Mouse (Mus musculus) liver, embryonic 16.5 days (tissue): ENCODE measurements around the gene Tarsl2. TPM values are rescaled to one million over a fixed set of nuclear protein-coding genes. Genes with fewer than 3 reads are reported as not detected.

ENCODE experiments used
- ATAC-seq: fragments of 200-750 bp; cut with Nextera tagmentation; 2 replicates; pipeline ENCODE4 v1.8.0; 2017; ENCODE audit warnings: low read depth, mild to moderate bottlenecking, moderate number of reproducible peaks, moderate library complexity
- H3K27ac ChIP-seq: fragments of 300-500 bp; sonication (generic); 2 replicates; pipeline ENCODE4 v1.5.1; 2014; ENCODE audit warnings: mild to moderate bottlenecking, low read length
- H3K27me3 ChIP-seq: fragments of 300-500 bp; sonication (generic); 2 replicates; pipeline ENCODE4 v1.6.1; 2014; ENCODE audit warnings: low read depth, low read length, mixed read lengths; ENCODE audit not compliant: control insufficient read depth, insufficient read depth
- H3K36me3 ChIP-seq: fragments of 300-500 bp; sonication (generic); 2 replicates; pipeline ENCODE4 v1.6.1; 2014; ENCODE audit warnings: mild to moderate bottlenecking; ENCODE audit not compliant: control insufficient read depth, insufficient read depth
- H3K4me1 ChIP-seq: fragments of 300-500 bp; sonication (generic); 2 replicates; pipeline ENCODE4 v1.6.1; 2014; ENCODE audit warnings: low read depth, low read length, mixed read lengths; ENCODE audit not compliant: control insufficient read depth
- H3K4me2 ChIP-seq: fragments of 300-500 bp; sonication (generic); 2 replicates; pipeline ENCODE4 v1.6.1; 2014; ENCODE audit warnings: low read depth, low read length, mixed read lengths
- H3K4me3 ChIP-seq: fragments of 300-500 bp; sonication (generic); 2 replicates; pipeline ENCODE4 v1.5.1; 2014; ENCODE audit warnings: low read depth, mild to moderate bottlenecking, low read length
- H3K9ac ChIP-seq: fragments of 300-500 bp; sonication (generic); 2 replicates; pipeline ENCODE4 v1.6.1; 2014; ENCODE audit warnings: low read depth, low read length
- H3K9me3 ChIP-seq: fragments of 300-500 bp; sonication (generic); replicated peaks from 2 replicates; pipeline ENCODE4 v1.6.1; 2016; ENCODE audit warnings: low read length; ENCODE audit not compliant: control insufficient read depth
- WGBS: fragments of 180-500 bp; shearing (Covaris S2); extraction: QIAGEN DNeasy Blood & Tissue Kit; methylation state at CpG from one replicate; pipeline ENCODE4 v1.1.7; 2014; ENCODE audit not compliant: insufficient replicate concordance; 5-methylcytosine and 5-hydroxymethylcytosine counted together
- polyA plus RNA-seq: library from polyadenylated mRNA; unstranded; fragments of >200 nt; fragmentation: Nextera tagmentation; extraction: Ambion mirVana; gene quantifications from 2 replicates; pipeline ENCODE4 v1.2.1, GENCODE M21; 2015

Tarsl2 gene
- polyA plus RNA-seq, 1 experiment from 2014 or later: 10.7 TPM

GRCm38 (mm10) chr7:65735261-65735660, 90.6 kb downstream of the Tarsl2 start:
- H3K27me3 ChIP-seq: no peaks in the 10 kb centered on the region
- H3K4me1 ChIP-seq: no peaks in the 10 kb centered on the region
- no peaks in the 10 kb centered on the region for H3K36me3 ChIP-seq
- no peak overlapping the region for H3K4me3 ChIP-seq
- H3K27ac ChIP-seq: no peak overlapping the region
- H3K9me3 ChIP-seq: no peaks in the 10 kb centered on the region
- H3K9ac ChIP-seq: no peak overlapping the region
- no peak for ATAC-seq
- WGBS: 67% methylated on average over 3 of the region's 3 CpGs
- no peak overlapping the region for H3K4me2 ChIP-seq

- Histone ChIP-seq H3K4me3 (no peak overlapping the region), H3K27ac (no peak overlapping the region), H3K9me3 (no peaks in the 10 kb centered on the region), H3K4me2 (no peak overlapping the region), H3K9ac (no peak overlapping the region), H3K27me3 (no peaks in the 10 kb centered on the region), H3K4me1 (no peaks in the 10 kb centered on the region), H3K36me3 (no peaks in the 10 kb centered on the region)
- 48% methylated on average over 12 of the region's 12 CpGs for WGBS
- ATAC-seq: no peak
These were observed 92.8 kb downstream of the Tarsl2 start for GRCm38 (mm10) chr7:65737286-65738040.

Other genes starting within 250 kb of the Tarsl2 start
- 3.4 and 5.1 TPM in 2 replicates for gene Tjp1, start 117.1 kb upstream of the Tarsl2 start, polyA plus RNA-seq
- 30.8 and 32.6 TPM in 2 replicates for gene Tm2d3, start 46.3 kb downstream of the Tarsl2 start, polyA plus RNA-seq
- 1.2 and 1.5 TPM in 2 replicates for gene Pcsk6, start 216.8 kb downstream of the Tarsl2 start, polyA plus RNA-seq